Mouse (Mus musculus) neural tube, embryonic 14.5 days (tissue): ENCODE measurements around the gene Cdca7. TPM values are rescaled to one million over a fixed set of nuclear protein-coding genes. Genes with fewer than 3 reads are reported as not detected.
A peak's percentile ranks its signal among the peaks of the same experiment; 100 is the strongest.

Source experiments
- ATAC-seq: fragments of 200-750 bp; cut with Nextera tagmentation; 2 replicates; pipeline ENCODE4 v1.8.0; 2017; ENCODE audit warnings: low read depth, mild to moderate bottlenecking, moderate TSS enrichment, moderate library complexity
- H3K27ac ChIP-seq: fragments of 300-500 bp; sonication (generic); 2 replicates; pipeline ENCODE4 v1.5.1; 2014; ENCODE audit warnings: low read depth, mild to moderate bottlenecking, control low read depth, low read length, moderate library complexity, mixed read lengths
- H3K27me3 ChIP-seq: fragments of 300-500 bp; sonication (generic); 2 replicates; pipeline ENCODE4 v1.6.1; 2014; ENCODE audit warnings: low read length; ENCODE audit not compliant: control insufficient read depth, insufficient read depth
- H3K36me3 ChIP-seq: fragments of 300-500 bp; sonication (generic); 2 replicates; pipeline ENCODE4 v1.6.1; 2014; ENCODE audit warnings: low read length, mixed read lengths; ENCODE audit not compliant: control insufficient read depth, insufficient read depth
- H3K4me1 ChIP-seq: fragments of 300-500 bp; sonication (generic); 2 replicates; pipeline ENCODE4 v1.6.1; 2014; ENCODE audit warnings: low read length; ENCODE audit not compliant: control insufficient read depth, insufficient read depth
- H3K4me2 ChIP-seq: fragments of 300-500 bp; sonication (generic); 2 replicates; pipeline ENCODE4 v1.6.1; 2014; ENCODE audit warnings: mild to moderate bottlenecking, low read depth, low read length, control low read depth
- H3K4me3 ChIP-seq: fragments of 300-500 bp; sonication (generic); 2 replicates; pipeline ENCODE4 v1.5.1; 2014; ENCODE audit warnings: low read depth, low read length, control low read depth, mixed read lengths
- H3K9ac ChIP-seq: fragments of 300-500 bp; sonication (generic); replicated peaks from 2 replicates; pipeline ENCODE4 v1.6.1; 2014; ENCODE audit warnings: low read depth, mild to moderate bottlenecking, control low read depth, low read length, mixed read lengths
- H3K9me3 ChIP-seq: fragments of 300-500 bp; sonication (generic); 2 replicates; pipeline ENCODE4 v1.6.1; 2016; ENCODE audit warnings: low read length; ENCODE audit not compliant: control insufficient read depth
- WGBS: fragments of 180-500 bp; shearing (Covaris S2); extraction: QIAGEN DNeasy Blood & Tissue Kit; methylation state at CpG from one replicate; pipeline ENCODE4 v1.1.7; 2014; 5-methylcytosine and 5-hydroxymethylcytosine counted together
- polyA plus RNA-seq: library from polyadenylated mRNA; unstranded; fragments of >200 nt; fragmentation: Nextera tagmentation; extraction: Ambion mirVana; gene quantifications from 2 replicates; pipeline ENCODE4 v1.2.1, GENCODE M21; 2014

The Cdca7 gene
- polyA plus RNA-seq = 12.8 and 15.5 TPM in 2 replicates

DNA sequence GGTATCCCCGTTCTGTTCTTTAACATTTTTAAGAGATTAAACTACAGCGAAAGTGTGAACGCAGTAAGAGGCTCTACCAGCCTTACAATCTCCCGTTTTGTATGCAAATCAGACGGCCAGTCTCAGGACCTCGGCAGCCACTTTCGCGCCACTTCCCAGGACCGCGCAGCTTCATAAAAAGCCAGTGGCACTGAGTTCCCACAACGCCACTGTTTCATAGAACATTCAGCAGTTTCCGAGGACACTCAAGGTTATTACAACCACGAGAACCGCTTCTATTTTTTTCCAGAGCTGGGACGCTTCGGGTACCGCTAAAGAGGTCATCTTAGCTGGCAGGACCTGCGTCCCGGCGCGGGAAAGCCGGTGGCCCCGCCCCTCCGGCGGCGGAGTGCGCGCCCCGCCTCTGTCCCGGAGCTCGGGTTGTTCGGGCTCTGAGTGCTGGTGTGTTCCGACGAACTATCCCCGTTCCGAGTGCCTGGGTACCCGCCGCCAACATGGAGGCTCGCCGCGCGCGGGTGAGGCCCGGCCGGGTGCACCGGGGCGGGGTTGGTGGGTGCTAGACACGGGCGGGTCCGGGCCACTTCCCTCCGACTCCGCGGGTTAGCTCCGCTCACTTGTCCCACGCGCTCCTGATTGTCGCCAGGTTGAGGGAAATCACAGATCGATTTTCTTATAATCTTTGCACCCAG is at the start of gene Cdca7:
Gene Cdca7, plus strand, starts transcription at position 363 of the 689 bp plus-strand sequence.
- WGBS = under 1% methylated on average over 58 of the region's 58 CpGs
- H3K27ac ChIP-seq = peak within 1 kb of the TSS; percentile 39; the same call in 1 of the 2 replicates
- peak within 1 kb of the TSS; percentile 61 for H3K9ac ChIP-seq
- H3K4me1 ChIP-seq = 0 out of 2 replicates have a peak, but pooled peaks cover 3% of the 10 kb centered on the region
- ATAC-seq = peak; percentile 85
- no peaks in the 10 kb centered on the region for H3K36me3 ChIP-seq
- no peaks in the 10 kb centered on the region for H3K27me3 ChIP-seq
- H3K4me2 ChIP-seq = peak within 1 kb of the TSS; percentile 96
- H3K4me3 ChIP-seq = peak within 1 kb of the TSS; percentile 67
- no peaks in the 10 kb centered on the region for H3K9me3 ChIP-seq

GRCm38 (mm10) chr2:72426776-72427175 is 49.2 kb upstream of the Cdca7 start:
- peak; percentile 95 for ATAC-seq
- no peaks in the 10 kb centered on the region for H3K36me3 ChIP-seq
- WGBS = 6% methylated on average over 8 of the region's 8 CpGs
- H3K27me3 ChIP-seq = no peaks in the 10 kb centered on the region
- 0 out of 2 replicates have a peak overlapping the region, but pooled peaks have one; percentile 29 for H3K9ac ChIP-seq
- H3K4me3 ChIP-seq = peak overlapping the region; percentile 14; the same call in 1 of the 2 replicates
- H3K4me1 ChIP-seq = peaks cover 12% of the 10 kb centered on the region; the same call in 1 of the 2 replicates
- no peaks in the 10 kb centered on the region for H3K9me3 ChIP-seq
- H3K4me2 ChIP-seq = peak overlapping the region; percentile 39
- peak overlapping the region; percentile 71 for H3K27ac ChIP-seq

- Histone ChIP-seq H3K9ac (0 out of 2 replicates have a peak overlapping the region, but pooled peaks have one; percentile 29), H3K27ac (peak overlapping the region; percentile 71), H3K4me2 (peak overlapping the region; percentile 39), H3K36me3 (no peaks in the 10 kb centered on the region), H3K27me3 (no peaks in the 10 kb centered on the region), H3K4me3 (peak overlapping the region; percentile 14; the same call in 1 of the 2 replicates), H3K9me3 (no peaks in the 10 kb centered on the region), H3K4me1 (peaks cover 12% of the 10 kb centered on the region; the same call in 1 of the 2 replicates)
- 22% methylated on average over 11 of the region's 11 CpGs for WGBS
- peak; percentile 86 for ATAC-seq
Measured at GRCm38 (mm10) chr2:72427288-72427687, 48.7 kb upstream of the Cdca7 start.

DNA sequence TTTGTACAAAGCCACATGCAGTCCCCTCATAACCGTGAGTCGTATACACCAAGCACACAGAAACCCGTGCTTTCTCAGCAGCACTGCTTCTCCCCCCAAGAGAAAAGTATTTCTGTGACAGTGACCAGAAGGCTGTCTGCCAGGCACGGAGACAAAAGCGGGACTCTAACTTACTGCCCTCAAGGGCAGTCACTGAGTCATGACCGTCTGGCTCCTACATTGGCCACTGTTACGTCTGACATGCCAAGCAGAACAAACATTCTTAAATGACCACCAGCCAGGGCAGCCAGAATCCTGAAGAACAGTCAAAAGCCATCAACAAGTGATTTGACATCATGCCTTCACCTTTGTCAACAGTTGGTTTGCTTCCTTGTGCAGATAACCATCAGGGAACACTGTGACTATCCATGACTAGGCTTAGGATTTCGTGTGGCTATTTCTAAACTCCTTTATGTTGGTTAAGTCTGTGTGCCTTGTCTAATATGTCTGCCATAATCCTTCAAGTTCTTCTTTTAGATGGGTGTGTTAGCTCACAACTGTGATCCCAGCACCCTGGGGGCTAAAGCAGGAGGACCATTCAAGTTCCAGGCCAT is 36.9 kb upstream of the Cdca7 start:
- Histone ChIP-seq H3K4me3 (no peak overlapping the region), H3K9me3 (no peaks in the 10 kb centered on the region), H3K4me1 (no peaks in the 10 kb centered on the region), H3K27me3 (no peaks in the 10 kb centered on the region), H3K9ac (no peak overlapping the region), H3K4me2 (no peak overlapping the region), H3K36me3 (no peaks in the 10 kb centered on the region), H3K27ac (no peak overlapping the region)
- ATAC-seq = no peak
- WGBS = 75% methylated on average over 8 of the region's 8 CpGs

- no peaks in the 10 kb centered on the region for H3K4me1 ChIP-seq
- H3K9me3 ChIP-seq = no peaks in the 10 kb centered on the region
- WGBS = 52% methylated on average over 9 of the region's 9 CpGs
- no peak for ATAC-seq
- H3K9ac ChIP-seq = no peak overlapping the region
- H3K27me3 ChIP-seq = no peaks in the 10 kb centered on the region
- H3K27ac ChIP-seq = no peak overlapping the region
- no peaks in the 10 kb centered on the region for H3K36me3 ChIP-seq
- no peak overlapping the region for H3K4me2 ChIP-seq
- H3K4me3 ChIP-seq = no peak overlapping the region
Measured at GRCm38 (mm10) chr2:72441010-72441409, 34.9 kb upstream of the Cdca7 start.

- Histone ChIP-seq H3K4me1 (no peaks in the 10 kb centered on the region), H3K36me3 (no peaks in the 10 kb centered on the region), H3K4me3 (no peak overlapping the region), H3K27ac (no peak overlapping the region), H3K4me2 (no peak overlapping the region), H3K9ac (no peak overlapping the region), H3K9me3 (no peaks in the 10 kb centered on the region), H3K27me3 (no peaks in the 10 kb centered on the region)
- 69% methylated on average over 6 of the region's 6 CpGs for WGBS
- ATAC-seq = no peak
Measured at GRCm38 (mm10) chr2:72442825-72443224, 33.1 kb upstream of the Cdca7 start.

DNA sequence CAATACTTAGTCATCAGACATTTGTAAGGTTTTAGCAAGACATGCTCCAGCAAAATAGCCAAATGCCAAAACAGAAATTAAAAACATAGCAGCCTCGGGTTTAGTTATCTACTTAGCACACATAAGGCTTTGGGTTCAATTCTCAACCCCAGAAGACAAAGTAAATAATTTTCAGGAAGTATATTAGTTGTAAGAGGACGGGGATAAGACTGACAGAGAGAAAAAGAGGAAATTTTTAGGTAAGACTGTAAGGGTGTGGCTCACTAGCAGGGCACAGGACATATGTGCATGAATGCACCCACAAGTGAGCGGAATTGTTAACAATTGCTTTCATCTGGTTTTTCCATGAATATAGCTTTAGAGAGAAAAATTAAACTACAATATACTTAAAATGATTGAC is 32.0 kb upstream of the Cdca7 start:
- no peaks in the 10 kb centered on the region for H3K4me1 ChIP-seq
- no peak overlapping the region for H3K27ac ChIP-seq
- H3K27me3 ChIP-seq = no peaks in the 10 kb centered on the region
- no peaks in the 10 kb centered on the region for H3K9me3 ChIP-seq
- no peak overlapping the region for H3K4me3 ChIP-seq
- no peak overlapping the region for H3K4me2 ChIP-seq
- ATAC-seq = no peak
- H3K9ac ChIP-seq = no peak overlapping the region
- H3K36me3 ChIP-seq = no peaks in the 10 kb centered on the region
- WGBS = 83% methylated on average over 3 of the region's 3 CpGs

GRCm38 (mm10) chr2:72446106-72446505 is 29.9 kb upstream of the Cdca7 start:
- no peaks in the 10 kb centered on the region for H3K36me3 ChIP-seq
- no peaks in the 10 kb centered on the region for H3K9me3 ChIP-seq
- ATAC-seq = no peak
- H3K4me2 ChIP-seq = no peak overlapping the region
- WGBS = 97% methylated on average over 3 of the region's 3 CpGs
- no peak overlapping the region for H3K27ac ChIP-seq
- H3K4me3 ChIP-seq = no peak overlapping the region
- no peak overlapping the region for H3K9ac ChIP-seq
- H3K4me1 ChIP-seq = no peaks in the 10 kb centered on the region
- no peaks in the 10 kb centered on the region for H3K27me3 ChIP-seq

DNA sequence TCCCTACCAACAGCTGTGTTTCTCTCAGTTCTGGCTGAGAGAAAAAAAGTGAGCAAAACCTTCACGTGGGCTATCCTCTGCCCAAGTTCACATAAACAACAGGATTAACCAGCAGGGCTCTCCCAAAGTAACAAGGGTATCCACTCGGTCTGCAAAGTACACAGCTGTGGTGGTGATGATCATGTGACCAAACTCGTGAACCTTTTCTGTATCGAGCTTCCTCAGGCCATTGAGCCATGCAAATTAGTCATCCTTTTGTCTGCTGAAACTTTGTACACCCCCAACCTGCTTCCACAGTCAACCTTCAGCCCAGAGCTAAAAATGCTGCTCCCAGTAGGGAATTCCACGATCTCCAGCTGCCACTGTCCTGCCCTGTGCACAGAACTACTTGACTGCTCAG is 29.3 kb upstream of the Cdca7 start:
- Histone ChIP-seq H3K4me2 (no peak overlapping the region), H3K9ac (no peak overlapping the region), H3K36me3 (no peaks in the 10 kb centered on the region), H3K9me3 (no peaks in the 10 kb centered on the region), H3K27ac (no peak overlapping the region), H3K27me3 (no peaks in the 10 kb centered on the region), H3K4me3 (no peak overlapping the region), H3K4me1 (no peaks in the 10 kb centered on the region)
- ATAC-seq = no peak
- whole genome bisulfite sequencing = 28% methylated on average over 5 of the region's 5 CpGs
